Mouse (Mus musculus): Measurements from ENCODE around the gene Prkar1a. TPM values are rescaled to one million over a fixed set of nuclear protein-coding genes. Genes with fewer than 3 reads are reported as not detected.
A peak's percentile ranks its signal among the peaks of the same experiment; 100 is the strongest.

Gene Prkar1a
- polyA plus RNA-seq, 1 experiment = 421 TPM

GRCm38 (mm10) chr11:109664293-109664692, 15.1 kb downstream of the Prkar1a start:
- Histone ChIP-seq H3K27ac (ENCODE audit: insufficient read depth, low read length) (no peak overlapping the region), H3K4me1 (ENCODE audit: control insufficient read depth, insufficient read depth, low read length) (peaks cover 3% of the 10 kb centered on the region; the same call in 1 of the 2 replicates), H3K27me3 (ENCODE audit: control insufficient read depth, insufficient read depth, low read length) (no peaks in the 10 kb centered on the region), H3K4me3 (replicated peaks; ENCODE audit: insufficient read depth, low read depth, low read length) (no peak overlapping the region)
- TF ChIP-seq CTCF (IDR thresholded peaks at IDR 0.05; ENCODE audit: borderline replicate concordance, insufficient read depth, low read depth, low read length) = no peak
- TF ChIP-seq POLR2A (IDR thresholded peaks at IDR 0.05; ENCODE audit: borderline replicate concordance, insufficient read depth, low read length) = no peak
- DNase-seq = no peak
- WGBS = 82% methylated on average over 13 of the region's 13 CpGs

DNA sequence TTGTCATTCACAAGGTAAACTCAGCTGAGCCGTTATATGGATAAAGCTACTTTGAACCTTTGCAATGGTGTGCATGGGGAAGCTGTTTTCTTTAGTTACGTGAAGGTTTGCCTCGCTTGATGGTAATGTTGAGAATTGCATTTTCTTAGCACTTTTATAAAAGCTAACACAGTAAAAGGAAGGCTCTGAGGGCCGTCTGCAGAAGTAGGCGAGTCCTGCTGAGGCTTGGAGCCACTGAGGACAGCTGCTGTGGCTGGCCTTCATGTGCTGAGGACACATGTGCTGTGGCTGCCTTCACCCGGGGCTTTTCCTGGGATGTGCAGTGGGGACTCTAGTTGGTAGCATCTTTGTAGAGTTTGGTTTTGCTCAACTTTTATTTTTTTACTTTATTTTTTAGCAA, 16.2 kb downstream of the Prkar1a start:
- H3K27ac ChIP-seq (ENCODE audit: insufficient read depth, low read length) = no peak overlapping the region
- DNase-seq = no peak
- H3K4me1 ChIP-seq (ENCODE audit: control insufficient read depth, insufficient read depth, low read length) = 0 out of 2 replicates have a peak, but pooled peaks cover under 1% of the 10 kb centered on the region
- 61% methylated on average over 6 of the region's 6 CpGs for WGBS
- TF ChIP-seq CTCF (IDR thresholded peaks at IDR 0.05; ENCODE audit: borderline replicate concordance, insufficient read depth, low read depth, low read length) = no peak
- TF ChIP-seq POLR2A (IDR thresholded peaks at IDR 0.05; ENCODE audit: borderline replicate concordance, insufficient read depth, low read length) = no peak
- H3K27me3 ChIP-seq (ENCODE audit: control insufficient read depth, insufficient read depth, low read length) = no peaks in the 10 kb centered on the region
- no peak overlapping the region for H3K4me3 ChIP-seq (replicated peaks; ENCODE audit: insufficient read depth, low read depth, low read length)

DNA sequence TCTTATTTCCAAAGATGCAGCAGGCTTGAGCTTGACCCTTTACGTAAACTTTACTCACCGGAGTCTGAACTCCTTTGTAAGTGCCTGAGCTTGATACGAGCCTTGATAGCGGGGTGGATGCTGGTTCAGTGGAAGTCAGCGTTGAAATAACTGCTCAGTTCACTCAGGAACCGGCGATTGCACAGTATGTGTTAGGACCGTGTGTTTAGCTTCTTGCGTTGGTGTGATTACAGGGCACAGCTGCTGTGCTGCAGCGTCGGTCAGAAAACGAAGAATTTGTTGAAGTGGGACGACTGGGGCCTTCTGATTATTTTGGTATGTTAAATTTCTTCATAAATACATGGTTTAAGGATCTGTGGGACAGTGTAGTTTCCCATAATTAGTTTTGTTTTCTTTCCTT, 17.2 kb downstream of the Prkar1a start:
- WGBS = 79% methylated on average over 13 of the region's 13 CpGs
- Histone ChIP-seq H3K4me1 (ENCODE audit: control insufficient read depth, insufficient read depth, low read length) (peaks cover 3% of the 10 kb centered on the region; the same call in 1 of the 2 replicates), H3K4me3 (replicated peaks; ENCODE audit: insufficient read depth, low read depth, low read length) (no peak overlapping the region), H3K27me3 (ENCODE audit: control insufficient read depth, insufficient read depth, low read length) (no peaks in the 10 kb centered on the region), H3K27ac (ENCODE audit: insufficient read depth, low read length) (no peak overlapping the region)
- TF ChIP-seq POLR2A (IDR thresholded peaks at IDR 0.05; ENCODE audit: borderline replicate concordance, insufficient read depth, low read length) (no peak), CTCF (IDR thresholded peaks at IDR 0.05; ENCODE audit: borderline replicate concordance, insufficient read depth, low read depth, low read length) (no peak)
- DNase-seq = no peak

GRCm38 (mm10) chr11:109667371-109667770, 18.2 kb downstream of the Prkar1a start:
- TF ChIP-seq CTCF (IDR thresholded peaks at IDR 0.05; ENCODE audit: borderline replicate concordance, insufficient read depth, low read depth, low read length) = no peak
- Histone ChIP-seq H3K27ac (ENCODE audit: insufficient read depth, low read length) (no peak overlapping the region), H3K4me3 (replicated peaks; ENCODE audit: insufficient read depth, low read depth, low read length) (no peak overlapping the region), H3K27me3 (ENCODE audit: control insufficient read depth, insufficient read depth, low read length) (no peaks in the 10 kb centered on the region), H3K4me1 (ENCODE audit: control insufficient read depth, insufficient read depth, low read length) (peaks cover 3% of the 10 kb centered on the region; the same call in 1 of the 2 replicates)
- no peak for DNase-seq
- WGBS = 73% methylated on average over 19 of the region's 19 CpGs

- DNase-seq = no peak
- TF ChIP-seq CTCF (IDR thresholded peaks at IDR 0.05; ENCODE audit: borderline replicate concordance, insufficient read depth, low read depth, low read length) (no peak), POLR2A (IDR thresholded peaks at IDR 0.05; ENCODE audit: borderline replicate concordance, insufficient read depth, low read length) (no peak)
- Histone ChIP-seq H3K4me3 (replicated peaks; ENCODE audit: insufficient read depth, low read depth, low read length) (no peak overlapping the region), H3K27me3 (ENCODE audit: control insufficient read depth, insufficient read depth, low read length) (no peaks in the 10 kb centered on the region), H3K27ac (ENCODE audit: insufficient read depth, low read length) (no peak overlapping the region), H3K4me1 (ENCODE audit: control insufficient read depth, insufficient read depth, low read length) (peaks cover 3% of the 10 kb centered on the region; the same call in 1 of the 2 replicates)
- 72% methylated on average over 8 of the region's 8 CpGs for WGBS
Observed at GRCm38 (mm10) chr11:109668115-109668725, 19.0 kb downstream of the Prkar1a start.

DNA sequence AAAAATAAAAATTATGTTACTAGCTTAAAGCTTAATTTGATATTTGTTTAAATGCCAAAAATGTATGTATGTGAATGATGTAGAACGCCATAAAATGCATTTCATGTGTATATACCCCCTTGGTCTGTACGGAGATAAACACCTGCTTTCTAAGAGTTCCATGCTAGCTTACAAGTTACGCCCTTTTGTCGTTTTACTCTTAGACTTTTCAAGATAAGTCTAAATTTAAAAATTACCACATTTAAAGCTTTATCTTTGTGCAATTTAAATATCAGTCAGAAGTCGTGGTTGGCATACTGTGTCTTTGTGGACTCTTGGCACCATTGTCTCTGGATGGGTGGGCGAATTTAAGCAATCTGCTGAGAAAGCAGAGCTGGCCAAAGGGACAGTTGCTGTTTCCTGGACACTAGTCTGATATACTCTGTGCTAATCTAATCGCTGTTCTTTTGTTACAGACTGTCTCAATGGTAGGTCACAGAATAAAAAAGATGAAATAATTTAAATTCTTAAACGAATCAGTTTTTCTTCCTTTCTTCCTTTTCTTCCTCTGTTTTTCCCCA, 20.0 kb downstream of the Prkar1a start:
- H3K27me3 ChIP-seq (ENCODE audit: control insufficient read depth, insufficient read depth, low read length) = no peaks in the 10 kb centered on the region
- TF ChIP-seq POLR2A (IDR thresholded peaks at IDR 0.05; ENCODE audit: borderline replicate concordance, insufficient read depth, low read length) (no peak), CTCF (IDR thresholded peaks at IDR 0.05; ENCODE audit: borderline replicate concordance, insufficient read depth, low read depth, low read length) (no peak)
- peaks cover 3% of the 10 kb centered on the region; the same call in 1 of the 2 replicates for H3K4me1 ChIP-seq (ENCODE audit: control insufficient read depth, insufficient read depth, low read length)
- no peak overlapping the region for H3K27ac ChIP-seq (ENCODE audit: insufficient read depth, low read length)
- H3K4me3 ChIP-seq (replicated peaks; ENCODE audit: insufficient read depth, low read depth, low read length) = no peak overlapping the region
- WGBS = 49% methylated on average over 8 of the region's 8 CpGs
- DNase-seq = no peak

DNA sequence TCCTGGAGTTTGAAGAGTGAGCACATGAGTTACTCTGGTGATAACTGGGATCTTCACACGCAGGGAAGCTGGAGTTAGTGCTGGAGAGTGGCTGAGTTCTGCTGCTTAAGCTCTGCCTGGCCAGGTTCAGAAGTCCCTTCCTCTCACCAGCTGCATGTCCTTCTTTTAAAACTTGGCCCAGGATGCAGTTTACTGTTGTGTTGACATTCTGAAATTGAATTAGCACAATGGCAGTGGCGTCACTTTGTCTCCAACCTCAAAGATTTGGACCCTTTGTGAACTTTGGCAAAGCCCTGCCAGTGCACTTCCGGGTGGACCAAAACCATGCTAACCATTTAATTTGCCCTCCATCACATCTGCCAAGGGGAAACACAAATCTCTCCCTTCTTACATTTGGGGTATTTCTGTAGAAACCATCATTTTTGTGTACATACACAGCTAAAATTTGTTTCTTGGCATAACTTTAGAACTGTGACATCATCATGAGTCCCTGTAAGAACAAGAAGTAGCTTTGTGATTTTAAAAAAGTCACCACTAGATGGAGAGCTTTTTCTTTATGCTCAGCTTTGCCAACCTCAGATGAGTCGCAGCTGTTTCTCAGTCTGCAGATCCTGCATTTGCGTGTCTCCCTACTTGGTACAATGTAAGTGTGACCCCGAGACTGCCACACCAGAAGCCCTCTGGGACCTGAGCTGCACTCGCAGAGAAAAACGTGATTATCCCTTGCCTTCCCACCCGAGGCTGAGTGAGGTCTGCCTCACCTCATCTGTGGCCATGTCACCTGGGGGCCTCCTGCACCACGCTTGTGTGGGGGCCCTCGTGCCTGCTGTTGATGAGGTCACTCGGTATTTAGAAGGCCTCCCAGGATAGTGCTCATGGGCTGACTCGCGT, 21.1 kb downstream of the Prkar1a start:
- H3K27ac ChIP-seq (ENCODE audit: insufficient read depth, low read length) = 0 out of 2 replicates have a peak overlapping the region, but pooled peaks have one; percentile 38
- WGBS = 40% methylated on average over 14 of the region's 14 CpGs
- H3K4me1 ChIP-seq (ENCODE audit: control insufficient read depth, insufficient read depth, low read length) = peaks cover 3% of the 10 kb centered on the region; the same call in 1 of the 2 replicates
- TF ChIP-seq CTCF (IDR thresholded peaks at IDR 0.05; ENCODE audit: borderline replicate concordance, insufficient read depth, low read depth, low read length) = 0 out of 2 replicates have a peak, but pooled peaks have one; percentile 7
- no peak for TF ChIP-seq POLR2A (IDR thresholded peaks at IDR 0.05; ENCODE audit: borderline replicate concordance, insufficient read depth, low read length)
- H3K27me3 ChIP-seq (ENCODE audit: control insufficient read depth, insufficient read depth, low read length) = no peaks in the 10 kb centered on the region
- no peak overlapping the region for H3K4me3 ChIP-seq (replicated peaks; ENCODE audit: insufficient read depth, low read depth, low read length)
- peak in 1 of 2 experiments; percentile 23 for DNase-seq

All from cerebellum, adult 2 months (tissue).